Mouse (Mus musculus): ENCODE data around the gene Polr2i. TPM values are rescaled to one million over a fixed set of nuclear protein-coding genes. Genes with fewer than 3 reads are reported as not detected.

Gene Polr2i
- polyA plus RNA-seq, 1 experiment from 2014 or later: 116 TPM

DNA sequence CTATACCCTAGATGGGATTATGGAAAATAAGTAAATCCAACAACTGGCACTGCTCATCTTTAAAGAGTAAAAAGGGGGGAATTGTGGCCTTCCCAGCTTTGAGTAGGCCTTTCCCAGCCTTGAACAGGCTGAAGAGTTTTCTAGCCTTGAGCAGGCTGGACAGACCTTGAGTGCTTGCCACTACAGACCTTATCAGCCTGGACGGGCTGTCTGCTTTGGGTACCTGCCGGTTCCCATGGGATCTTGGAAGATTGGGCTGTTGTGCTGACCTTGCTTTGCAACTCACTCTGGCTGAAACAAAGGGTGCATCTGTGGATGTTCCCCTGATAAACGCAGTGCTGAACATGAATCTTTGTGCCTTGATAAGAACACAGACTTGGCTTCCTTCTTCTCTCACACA, 17.9 kb upstream of the Polr2i start:
- no peak overlapping the region for H3K27ac ChIP-seq
- H3K4me3 ChIP-seq (replicated peaks): no peak overlapping the region
- H3K4me1 ChIP-seq (replicated peaks): no peaks in the 10 kb centered on the region
- no peak for ATAC-seq
- no peak overlapping the region for H3K4me2 ChIP-seq (replicated peaks)
- no peaks in the 10 kb centered on the region for H3K27me3 ChIP-seq (replicated peaks)
- no peaks in the 10 kb centered on the region for H3K9me3 ChIP-seq
- WGBS: 79% methylated on average over 3 of the region's 3 CpGs
- no peaks in the 10 kb centered on the region for H3K36me3 ChIP-seq
- H3K9ac ChIP-seq: no peak overlapping the region

DNA sequence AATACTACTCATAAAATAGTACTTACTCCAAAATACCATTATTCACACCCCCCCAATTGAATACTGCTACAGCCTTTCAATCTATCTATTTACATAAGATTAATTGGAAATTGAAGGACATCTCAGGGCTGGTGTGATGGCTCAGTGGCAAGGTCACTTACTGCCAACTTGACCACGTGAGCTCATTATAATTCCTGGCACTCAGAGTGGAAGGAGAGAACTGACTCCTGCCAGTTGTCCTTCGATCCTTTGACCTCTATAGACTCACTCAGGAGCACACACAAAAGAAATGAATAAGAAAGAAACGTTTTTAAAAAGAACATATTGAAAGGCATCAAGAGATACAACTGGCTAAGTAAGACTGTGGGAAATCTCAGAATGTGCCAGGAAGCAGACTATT, 15.9 kb upstream of the Polr2i start:
- WGBS: 90% methylated on average over 3 of the region's 3 CpGs
- no peak for ATAC-seq
- Histone ChIP-seq H3K4me1 (replicated peaks) (peaks cover 4% of the 10 kb centered on the region; the same call in 1 of the 2 replicates), H3K27me3 (replicated peaks) (no peaks in the 10 kb centered on the region), H3K4me3 (replicated peaks) (no peak overlapping the region), H3K36me3 (no peaks in the 10 kb centered on the region), H3K27ac (no peak overlapping the region), H3K9me3 (no peaks in the 10 kb centered on the region), H3K4me2 (replicated peaks) (no peak overlapping the region), H3K9ac (no peak overlapping the region)

GRCm38 (mm10) chr7:30216723-30217151, 15.0 kb upstream of the Polr2i start:
- H3K9me3 ChIP-seq: no peaks in the 10 kb centered on the region
- H3K27ac ChIP-seq: no peak overlapping the region
- peak overlapping the region; percentile 48 for H3K4me2 ChIP-seq (replicated peaks)
- H3K4me1 ChIP-seq (replicated peaks): peaks cover 4% of the 10 kb centered on the region; the same call in 1 of the 2 replicates
- peak; percentile 49 for ATAC-seq
- no peaks in the 10 kb centered on the region for H3K27me3 ChIP-seq (replicated peaks)
- under 1% methylated on average over 16 of the region's 16 CpGs for WGBS
- H3K9ac ChIP-seq: no peak overlapping the region
- H3K36me3 ChIP-seq: no peaks in the 10 kb centered on the region
- H3K4me3 ChIP-seq (replicated peaks): no peak overlapping the region

DNA sequence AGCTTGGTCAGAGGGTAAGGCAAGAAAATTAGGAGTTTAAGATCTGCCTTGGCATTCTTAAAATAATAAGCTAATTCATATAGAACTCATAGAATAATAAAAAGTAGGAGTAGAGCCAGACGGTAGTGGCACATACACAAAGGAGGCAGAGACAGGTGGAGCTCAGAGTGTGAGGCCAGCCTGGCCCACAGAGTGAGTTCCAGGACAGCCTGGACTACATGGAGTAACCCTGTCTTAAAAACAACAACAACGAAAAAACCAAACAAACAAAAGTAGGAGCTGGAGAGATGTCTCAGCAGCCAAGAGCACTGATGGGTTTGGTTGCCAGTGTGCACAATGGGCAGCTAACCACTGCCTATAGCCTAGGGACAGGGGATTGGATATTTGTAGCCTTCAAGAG, 14.5 kb upstream of the Polr2i start:
- H3K36me3 ChIP-seq: no peaks in the 10 kb centered on the region
- no peaks in the 10 kb centered on the region for H3K27me3 ChIP-seq (replicated peaks)
- no peak overlapping the region for H3K27ac ChIP-seq
- H3K4me2 ChIP-seq (replicated peaks): no peak overlapping the region
- peaks cover 4% of the 10 kb centered on the region; the same call in 1 of the 2 replicates for H3K4me1 ChIP-seq (replicated peaks)
- no peak overlapping the region for H3K9ac ChIP-seq
- H3K9me3 ChIP-seq: no peaks in the 10 kb centered on the region
- H3K4me3 ChIP-seq (replicated peaks): no peak overlapping the region
- WGBS: 68% methylated on average over 2 of the region's 2 CpGs
- 0 out of 2 replicates have a peak, but pooled peaks have one; percentile 4 for ATAC-seq

DNA sequence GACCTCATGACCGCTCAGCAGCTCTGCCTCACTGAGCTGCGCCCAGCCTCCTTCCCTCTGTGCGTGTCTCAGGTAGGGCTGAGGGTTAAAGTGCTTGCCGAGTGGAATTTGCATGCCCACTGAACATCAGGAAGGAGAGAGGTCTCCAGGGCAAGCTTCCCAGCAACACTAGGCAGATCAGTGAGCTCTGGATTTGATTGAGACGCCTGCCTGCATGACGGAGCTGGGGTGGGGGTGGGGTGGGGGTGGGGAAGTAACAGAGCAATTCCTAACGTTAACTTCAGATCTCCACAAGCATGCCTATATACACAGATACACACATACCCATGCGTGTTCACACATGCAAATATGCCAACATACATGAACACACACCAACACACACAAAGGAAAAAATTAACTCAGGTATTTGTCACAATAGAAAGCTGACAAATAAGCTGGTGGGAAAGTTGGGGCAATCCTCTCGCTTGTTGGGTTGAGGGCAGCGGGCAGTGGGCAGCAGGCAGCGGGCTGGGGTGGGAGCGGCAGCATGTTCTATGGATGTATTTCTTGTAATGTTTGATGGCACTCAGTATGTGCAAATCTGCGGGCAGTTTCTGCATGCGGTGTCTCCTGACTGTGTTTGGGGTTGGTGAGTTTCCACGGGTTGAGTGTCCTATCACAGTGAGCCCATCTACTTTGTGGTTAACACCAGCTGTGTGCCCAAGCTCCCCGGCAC, 12.3 kb upstream of the Polr2i start:
- peak; percentile 63 for ATAC-seq
- H3K9ac ChIP-seq: peak overlapping the region; percentile 37
- H3K4me3 ChIP-seq (replicated peaks): peak overlapping the region; percentile 41
- WGBS: 3% methylated on average over 16 of the region's 16 CpGs
- H3K4me2 ChIP-seq (replicated peaks): peak overlapping the region; percentile 86
- H3K27ac ChIP-seq: no peak overlapping the region
- no peaks in the 10 kb centered on the region for H3K27me3 ChIP-seq (replicated peaks)
- H3K4me1 ChIP-seq (replicated peaks): peaks cover 4% of the 10 kb centered on the region; the same call in 1 of the 2 replicates
- no peaks in the 10 kb centered on the region for H3K9me3 ChIP-seq
- H3K36me3 ChIP-seq: peaks cover 9% of the 10 kb centered on the region; the same call in 1 of the 2 replicates

GRCm38 (mm10) chr7:30220008-30220356, 11.8 kb upstream of the Polr2i start:
- WGBS: 17% methylated on average over 11 of the region's 11 CpGs
- ATAC-seq: 0 out of 2 replicates have a peak, but pooled peaks have one; percentile 37
- Histone ChIP-seq H3K4me3 (replicated peaks) (peak overlapping the region; percentile 41), H3K9ac (peak overlapping the region; percentile 37; the same call in 1 of the 2 replicates), H3K9me3 (no peaks in the 10 kb centered on the region), H3K4me1 (replicated peaks) (peaks cover 4% of the 10 kb centered on the region; the same call in 1 of the 2 replicates), H3K27me3 (replicated peaks) (no peaks in the 10 kb centered on the region), H3K36me3 (peaks cover 10% of the 10 kb centered on the region; the same call in 1 of the 2 replicates), H3K27ac (no peak overlapping the region), H3K4me2 (replicated peaks) (peak overlapping the region; percentile 86)

GRCm38 (mm10) chr7:30221433-30221832, 10.3 kb upstream of the Polr2i start:
- peaks cover 4% of the 10 kb centered on the region; the same call in 1 of the 2 replicates for H3K4me1 ChIP-seq (replicated peaks)
- H3K4me2 ChIP-seq (replicated peaks): no peak overlapping the region
- peaks cover 14% of the 10 kb centered on the region for H3K36me3 ChIP-seq
- no peak overlapping the region for H3K4me3 ChIP-seq (replicated peaks)
- WGBS: 78% methylated on average over 3 of the region's 3 CpGs
- H3K9me3 ChIP-seq: no peaks in the 10 kb centered on the region
- ATAC-seq: no peak
- no peaks in the 10 kb centered on the region for H3K27me3 ChIP-seq (replicated peaks)
- no peak overlapping the region for H3K9ac ChIP-seq
- no peak overlapping the region for H3K27ac ChIP-seq

GRCm38 (mm10) chr7:30222205-30222604, 9.5 kb upstream of the Polr2i start:
- Histone ChIP-seq H3K27me3 (replicated peaks) (no peaks in the 10 kb centered on the region), H3K9ac (no peak overlapping the region), H3K4me2 (replicated peaks) (no peak overlapping the region), H3K4me3 (replicated peaks) (no peak overlapping the region), H3K9me3 (no peaks in the 10 kb centered on the region), H3K36me3 (peaks cover 20% of the 10 kb centered on the region), H3K4me1 (replicated peaks) (peaks cover 4% of the 10 kb centered on the region; the same call in 1 of the 2 replicates), H3K27ac (no peak overlapping the region)
- WGBS: 89% methylated on average over 5 of the region's 5 CpGs
- ATAC-seq: no peak

- no peak overlapping the region for H3K4me3 ChIP-seq (replicated peaks)
- WGBS: 94% methylated on average over 12 of the region's 12 CpGs
- ATAC-seq: no peak
- H3K36me3 ChIP-seq: peaks cover 21% of the 10 kb centered on the region
- no peak overlapping the region for H3K9ac ChIP-seq
- H3K4me1 ChIP-seq (replicated peaks): peaks cover 4% of the 10 kb centered on the region; the same call in 1 of the 2 replicates
- no peaks in the 10 kb centered on the region for H3K9me3 ChIP-seq
- H3K27me3 ChIP-seq (replicated peaks): no peaks in the 10 kb centered on the region
- no peak overlapping the region for H3K4me2 ChIP-seq (replicated peaks)
- H3K27ac ChIP-seq: no peak overlapping the region
Observed at GRCm38 (mm10) chr7:30224206-30224605, 7.5 kb upstream of the Polr2i start.

DNA sequence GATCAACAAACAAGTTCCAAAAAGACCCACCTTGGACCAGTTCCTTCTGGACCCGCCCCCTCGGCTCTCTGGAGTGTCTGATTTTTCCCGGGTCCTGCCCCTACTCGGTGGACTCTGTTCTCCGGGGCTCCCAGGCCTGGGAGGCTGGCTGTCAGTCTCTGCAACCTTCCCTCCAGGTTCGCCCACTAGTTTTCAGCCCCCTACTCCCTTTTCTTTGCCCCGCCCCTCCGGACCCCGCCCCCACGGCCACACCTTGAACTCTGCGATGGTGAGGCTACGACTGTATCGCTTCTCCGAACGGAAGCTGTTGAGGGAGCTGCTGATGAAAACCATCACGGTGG, 450 bp upstream of the Polr2i start:
- H3K9ac ChIP-seq: peak overlapping the region; percentile 70
- peaks cover 14% of the 10 kb centered on the region for H3K36me3 ChIP-seq
- peaks cover 8% of the 10 kb centered on the region for H3K4me1 ChIP-seq (replicated peaks)
- H3K9me3 ChIP-seq: no peaks in the 10 kb centered on the region
- no peaks in the 10 kb centered on the region for H3K27me3 ChIP-seq (replicated peaks)
- peak overlapping the region; percentile 84 for H3K4me2 ChIP-seq (replicated peaks)
- peak overlapping the region; percentile 70 for H3K4me3 ChIP-seq (replicated peaks)
- H3K27ac ChIP-seq: peak overlapping the region; percentile 36
- ATAC-seq: no peak
- WGBS: under 1% methylated on average over 16 of the region's 16 CpGs

DNA sequence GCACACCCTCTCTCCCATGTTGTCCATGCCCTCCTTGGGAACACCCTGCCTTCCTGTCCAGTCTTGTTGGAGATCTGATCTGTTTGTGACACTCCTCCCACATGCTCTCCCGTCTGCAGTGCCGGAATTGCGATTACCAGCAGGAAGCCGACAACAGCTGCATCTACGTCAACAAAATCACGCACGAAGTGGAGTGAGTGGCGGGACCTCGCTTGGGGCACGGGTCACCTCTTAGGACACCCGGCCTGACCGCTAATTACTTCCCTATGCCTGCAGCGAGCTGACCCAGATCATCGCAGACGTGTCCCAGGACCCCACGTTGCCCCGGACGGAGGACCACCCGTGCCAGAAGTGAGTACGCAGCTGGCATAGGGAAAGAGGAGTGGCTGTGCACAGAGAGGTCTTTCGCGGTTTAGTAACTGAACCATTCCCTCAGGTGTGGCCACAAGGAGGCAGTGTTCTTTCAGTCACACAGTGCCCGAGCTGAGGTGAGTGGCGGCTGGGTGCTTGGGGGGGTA, 942 bp downstream of the Polr2i start:
- peak; percentile 29 for ATAC-seq
- peak overlapping the region; percentile 66 for H3K27ac ChIP-seq
- H3K4me3 ChIP-seq (replicated peaks): peak overlapping the region; percentile 70
- no peaks in the 10 kb centered on the region for H3K27me3 ChIP-seq (replicated peaks)
- H3K9ac ChIP-seq: peak overlapping the region; percentile 70
- WGBS: 3% methylated on average over 24 of the region's 24 CpGs
- H3K9me3 ChIP-seq: no peaks in the 10 kb centered on the region
- peak overlapping the region; percentile 84 for H3K4me2 ChIP-seq (replicated peaks)
- peaks cover 6% of the 10 kb centered on the region for H3K36me3 ChIP-seq
- peaks cover 8% of the 10 kb centered on the region for H3K4me1 ChIP-seq (replicated peaks)

GRCm38 (mm10) chr7:30233387-30233786, 1.6 kb downstream of the Polr2i start:
- Histone ChIP-seq H3K36me3 (peaks cover 6% of the 10 kb centered on the region), H3K27ac (no peak overlapping the region), H3K4me1 (replicated peaks) (peaks cover 8% of the 10 kb centered on the region), H3K27me3 (replicated peaks) (no peaks in the 10 kb centered on the region), H3K4me2 (replicated peaks) (peak overlapping the region; percentile 84; the same call in 1 of the 2 replicates), H3K9me3 (no peaks in the 10 kb centered on the region), H3K4me3 (replicated peaks) (no peak overlapping the region), H3K9ac (no peak overlapping the region)
- WGBS: 86% methylated on average over 20 of the region's 20 CpGs
- no peak for ATAC-seq

All from intestine, embryonic 15.5 days (tissue).